Mouse (Mus musculus): Measurements from ENCODE around the gene Bpifb4. TPM values are rescaled to one million over a fixed set of nuclear protein-coding genes. Genes with fewer than 3 reads are reported as not detected.
A peak's percentile ranks its signal among the peaks of the same experiment; 100 is the strongest.

The Bpifb4 gene
- polyA plus RNA-seq (2015; fragmentation: Nextera tagmentation; extraction: Ambion mirVana) = not detected in 2 replicates

DNA sequence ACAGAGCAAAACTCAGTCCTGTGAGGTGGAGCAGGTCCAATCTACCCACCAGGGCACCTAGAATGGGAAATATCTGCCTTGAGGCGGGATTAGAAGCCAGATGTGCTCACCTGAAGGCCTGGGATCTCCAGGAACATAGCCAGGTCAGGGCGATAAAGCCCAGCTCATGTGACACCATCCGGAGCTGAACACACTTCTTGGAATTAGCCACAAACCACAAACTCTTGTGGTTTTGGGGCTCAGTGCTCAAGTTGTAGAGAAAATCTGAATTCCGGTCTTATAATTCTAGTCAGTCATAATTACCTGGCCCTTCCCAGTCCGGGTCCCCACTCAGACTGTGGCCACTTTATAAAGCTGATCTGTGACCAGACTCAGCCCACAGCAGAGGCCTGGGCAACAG is at the start of gene Bpifb4:
Gene Bpifb4 (plus strand): TSS at position 370 of the 400 bp plus-strand sequence.
- Histone ChIP-seq H3K27ac (no peak within 1 kb of the TSS), H3K4me2 (replicated peaks) (no peak within 1 kb of the TSS), H3K9me3 (no peaks in the 10 kb centered on the region), H3K36me3 (no peaks in the 10 kb centered on the region), H3K4me1 (replicated peaks) (no peaks in the 10 kb centered on the region), H3K4me3 (replicated peaks) (no peak within 1 kb of the TSS), H3K9ac (no peak within 1 kb of the TSS), H3K27me3 (replicated peaks) (no peaks in the 10 kb centered on the region)
- 81% methylated on average over 5 of the region's 5 CpGs for WGBS
- no peak for ATAC-seq

DNA sequence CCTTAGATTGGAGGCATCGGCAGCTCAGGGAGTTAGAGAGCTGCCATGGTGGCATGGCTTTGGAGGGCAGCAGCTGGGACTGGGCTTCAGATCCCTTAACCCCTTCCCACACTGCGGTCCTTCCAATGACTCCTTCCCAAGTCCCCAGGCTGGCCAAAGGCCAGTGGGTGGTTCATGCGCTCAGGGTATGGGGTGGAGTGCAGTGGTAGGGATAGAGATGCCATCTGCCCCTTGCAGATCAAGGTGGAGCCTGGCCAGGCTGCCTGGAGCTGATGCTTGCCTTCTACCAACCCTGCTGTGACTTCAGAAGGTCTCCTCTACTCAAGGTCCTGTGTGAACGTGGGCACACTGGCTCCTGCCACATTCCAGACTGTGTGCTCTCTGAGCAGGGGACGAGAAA is 38.9 kb upstream of the Bpifb4 start:
- Histone ChIP-seq H3K27me3 (replicated peaks) (no peaks in the 10 kb centered on the region), H3K27ac (no peak overlapping the region), H3K4me1 (replicated peaks) (no peaks in the 10 kb centered on the region), H3K36me3 (no peaks in the 10 kb centered on the region), H3K4me2 (replicated peaks) (no peak overlapping the region), H3K9ac (no peak overlapping the region), H3K4me3 (replicated peaks) (no peak overlapping the region), H3K9me3 (no peaks in the 10 kb centered on the region)
- no peak for ATAC-seq
- 78% methylated on average over 5 of the region's 5 CpGs for WGBS

DNA sequence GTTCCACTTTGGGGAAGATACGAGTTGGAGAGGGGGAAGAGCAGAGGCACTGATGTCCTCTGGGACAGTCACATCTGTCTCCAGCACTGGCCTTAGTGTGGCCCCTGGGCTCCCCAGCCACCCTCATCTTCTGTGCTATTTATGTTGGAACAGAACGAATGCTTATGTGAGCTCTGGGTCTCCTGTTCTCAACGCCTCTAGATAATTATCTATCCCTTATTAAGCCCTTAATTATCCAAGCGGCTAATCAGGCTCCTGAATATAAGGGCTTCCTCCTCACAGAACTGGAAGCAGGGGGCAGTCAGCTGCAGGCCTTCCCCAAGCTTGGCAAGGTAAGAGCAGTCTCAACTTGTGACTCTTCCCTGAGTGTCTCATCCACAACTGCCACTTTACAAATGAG is 37.9 kb upstream of the Bpifb4 start, which contains the start of gene Bpifb6:
Gene Bpifb6 (plus strand): TSS at position 301 of the 400 bp plus-strand sequence.
- no peaks in the 10 kb centered on the region for H3K9me3 ChIP-seq
- WGBS = 75% methylated on average over 4 of the region's 4 CpGs
- no peak within 1 kb of the TSS for H3K9ac ChIP-seq
- no peaks in the 10 kb centered on the region for H3K27me3 ChIP-seq (replicated peaks)
- no peak within 1 kb of the TSS for H3K4me2 ChIP-seq (replicated peaks)
- H3K27ac ChIP-seq = no peak within 1 kb of the TSS
- no peaks in the 10 kb centered on the region for H3K4me1 ChIP-seq (replicated peaks)
- H3K36me3 ChIP-seq = no peaks in the 10 kb centered on the region
- no peak for ATAC-seq
- H3K4me3 ChIP-seq (replicated peaks) = no peak within 1 kb of the TSS

DNA sequence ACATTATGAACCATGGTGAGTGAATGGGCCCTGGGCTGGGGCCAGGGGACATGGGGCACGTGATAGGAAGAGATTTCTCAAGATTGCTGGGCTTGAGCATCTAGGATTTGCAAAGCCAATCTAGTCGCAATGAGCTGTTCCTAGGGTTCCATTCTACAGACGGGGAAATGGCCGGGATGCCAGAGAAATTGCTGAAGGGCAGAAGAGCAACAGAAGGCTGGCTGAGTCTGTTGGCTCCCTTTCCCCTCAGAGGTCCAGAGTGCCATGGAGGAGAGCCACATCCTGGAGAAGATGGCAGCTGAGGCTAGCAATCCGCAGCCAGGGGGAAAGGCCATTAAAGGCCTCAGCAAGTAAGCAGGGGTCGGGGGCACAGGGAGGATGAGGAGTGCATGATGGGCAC is 35.3 kb upstream of the Bpifb4 start:
- Histone ChIP-seq H3K9ac (no peak overlapping the region), H3K36me3 (no peaks in the 10 kb centered on the region), H3K4me3 (replicated peaks) (no peak overlapping the region), H3K27me3 (replicated peaks) (no peaks in the 10 kb centered on the region), H3K4me2 (replicated peaks) (no peak overlapping the region), H3K9me3 (no peaks in the 10 kb centered on the region), H3K27ac (no peak overlapping the region), H3K4me1 (replicated peaks) (no peaks in the 10 kb centered on the region)
- ATAC-seq = no peak
- WGBS = 76% methylated on average over 6 of the region's 6 CpGs

DNA sequence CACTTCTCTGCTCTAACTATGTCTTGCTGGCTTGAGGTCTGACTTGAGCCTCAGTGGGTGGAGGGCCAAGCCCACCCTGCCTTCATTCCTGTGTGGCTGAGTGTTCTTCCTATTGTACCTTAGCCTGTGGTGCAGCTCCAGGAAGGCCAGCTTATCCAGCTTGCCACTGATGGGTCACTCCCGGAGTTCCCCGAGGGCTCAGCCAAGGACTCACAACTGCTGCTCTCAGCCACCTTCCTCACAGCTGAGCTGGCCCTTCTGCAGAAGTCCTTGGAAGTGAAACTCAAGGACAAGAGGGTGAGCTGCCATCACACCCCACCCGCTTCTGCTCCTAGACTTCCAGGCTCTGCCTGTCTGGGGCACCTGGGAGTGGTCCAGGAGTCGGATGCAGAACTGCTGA is 31.4 kb upstream of the Bpifb4 start:
- Histone ChIP-seq H3K27me3 (replicated peaks) (no peaks in the 10 kb centered on the region), H3K27ac (no peak overlapping the region), H3K36me3 (no peaks in the 10 kb centered on the region), H3K4me2 (replicated peaks) (no peak overlapping the region), H3K9me3 (no peaks in the 10 kb centered on the region), H3K9ac (no peak overlapping the region), H3K4me1 (replicated peaks) (no peaks in the 10 kb centered on the region), H3K4me3 (replicated peaks) (no peak overlapping the region)
- no peak for ATAC-seq
- WGBS = 89% methylated on average over 4 of the region's 4 CpGs

DNA sequence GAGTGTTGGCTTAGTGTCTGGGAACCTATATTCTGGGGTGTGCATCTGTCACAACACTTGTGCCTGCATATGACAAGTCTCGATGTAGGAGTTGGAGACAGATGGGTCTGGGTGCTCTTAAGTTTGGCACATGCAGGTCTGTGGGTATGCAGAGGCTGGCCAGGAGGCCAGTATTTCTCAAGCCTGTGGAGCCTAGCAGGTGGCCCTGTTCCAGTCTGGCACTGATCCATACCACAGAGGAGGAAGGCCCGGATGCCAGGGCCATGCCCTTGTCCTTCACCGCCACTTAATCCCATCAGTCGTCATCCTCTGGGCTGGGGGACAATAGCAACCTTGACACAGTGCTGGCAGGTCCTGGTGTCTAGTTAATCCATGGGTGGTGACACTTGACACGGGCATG is 23.9 kb upstream of the Bpifb4 start:
- H3K9ac ChIP-seq = no peak overlapping the region
- no peaks in the 10 kb centered on the region for H3K9me3 ChIP-seq
- no peaks in the 10 kb centered on the region for H3K27me3 ChIP-seq (replicated peaks)
- H3K36me3 ChIP-seq = no peaks in the 10 kb centered on the region
- H3K27ac ChIP-seq = no peak overlapping the region
- WGBS = 71% methylated on average over 5 of the region's 5 CpGs
- no peak for ATAC-seq
- H3K4me3 ChIP-seq (replicated peaks) = no peak overlapping the region
- no peaks in the 10 kb centered on the region for H3K4me1 ChIP-seq (replicated peaks)
- no peak overlapping the region for H3K4me2 ChIP-seq (replicated peaks)

DNA sequence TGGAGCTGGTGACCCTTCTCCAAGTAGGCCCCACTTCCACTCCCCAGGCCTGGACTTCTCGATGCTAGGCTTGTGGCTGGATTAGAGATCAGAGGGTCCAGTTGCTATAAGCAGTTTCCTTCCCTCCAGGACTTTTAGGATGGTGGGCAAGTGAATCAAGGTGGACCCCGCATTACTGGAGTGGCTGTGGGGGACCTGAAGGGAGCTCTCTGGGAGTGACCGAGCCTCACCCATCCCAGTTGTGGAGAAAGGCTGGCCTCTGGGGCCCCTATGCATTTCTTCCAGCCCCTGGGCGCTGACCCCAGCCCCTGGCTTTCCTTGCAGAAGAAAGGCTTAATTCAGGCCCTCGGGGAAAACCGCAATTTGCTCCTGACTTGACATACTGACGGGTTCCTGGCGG is 20.1 kb upstream of the Bpifb4 start, which contains the start of gene Bpifb3:
Gene Bpifb3 (plus strand): TSS at position 301 of the 400 bp plus-strand sequence.
- Histone ChIP-seq H3K9ac (no peak within 1 kb of the TSS), H3K36me3 (no peaks in the 10 kb centered on the region), H3K27ac (no peak within 1 kb of the TSS), H3K9me3 (no peaks in the 10 kb centered on the region), H3K4me1 (replicated peaks) (no peaks in the 10 kb centered on the region), H3K4me3 (replicated peaks) (no peak within 1 kb of the TSS), H3K27me3 (replicated peaks) (no peaks in the 10 kb centered on the region), H3K4me2 (replicated peaks) (no peak within 1 kb of the TSS)
- no peak for ATAC-seq
- WGBS = 76% methylated on average over 8 of the region's 8 CpGs

DNA sequence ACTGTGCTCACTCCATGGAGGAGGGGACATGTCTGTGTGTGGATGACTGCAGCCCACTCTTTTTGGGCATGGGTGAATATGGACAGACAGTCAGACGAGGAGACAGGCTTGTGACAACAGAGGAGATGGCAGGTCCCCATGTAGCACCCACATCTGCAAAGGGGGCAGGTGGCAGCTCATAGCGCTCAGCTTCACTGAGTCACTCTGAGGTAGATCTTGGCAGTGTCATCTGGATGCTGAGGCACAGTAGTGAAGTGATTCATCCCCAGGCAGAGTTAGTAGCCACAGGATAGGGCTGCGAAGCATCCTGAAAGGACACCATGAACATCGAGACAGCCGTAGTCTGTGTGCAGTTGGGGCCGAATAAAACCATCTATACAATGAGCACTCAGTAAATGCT is 16.8 kb upstream of the Bpifb4 start:
- Histone ChIP-seq H3K9me3 (no peaks in the 10 kb centered on the region), H3K4me1 (replicated peaks) (no peaks in the 10 kb centered on the region), H3K27ac (no peak overlapping the region), H3K4me3 (replicated peaks) (no peak overlapping the region), H3K27me3 (replicated peaks) (no peaks in the 10 kb centered on the region), H3K36me3 (no peaks in the 10 kb centered on the region), H3K4me2 (replicated peaks) (no peak overlapping the region), H3K9ac (no peak overlapping the region)
- WGBS = 85% methylated on average over 6 of the region's 6 CpGs
- ATAC-seq = no peak

DNA sequence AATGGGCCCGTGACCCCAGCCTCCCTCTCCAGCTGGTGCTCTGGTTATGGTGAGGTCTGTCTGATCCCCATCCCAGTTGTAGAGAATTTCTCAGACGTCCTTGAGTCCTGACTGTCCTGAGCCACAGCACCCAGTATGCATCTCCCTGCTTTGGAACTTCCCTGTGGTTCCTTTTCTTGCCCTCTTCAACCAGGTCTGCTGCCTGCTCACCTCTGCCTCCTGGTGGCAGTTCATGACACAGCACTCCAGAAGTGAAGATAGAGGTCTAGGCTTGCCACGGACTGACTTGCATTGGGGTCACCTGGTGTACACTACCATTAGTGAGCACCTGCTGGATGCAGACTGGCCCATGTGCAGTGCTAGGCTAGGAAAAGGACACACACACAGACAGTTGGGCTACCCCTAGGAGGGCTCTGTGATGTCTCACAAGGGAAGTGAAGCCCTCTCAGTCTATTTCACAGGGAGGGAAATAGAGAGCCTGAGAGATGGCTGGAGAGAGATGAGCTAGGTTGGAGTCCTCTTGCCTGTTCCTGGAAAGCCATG is 8.1 kb upstream of the Bpifb4 start:
- Histone ChIP-seq H3K36me3 (no peaks in the 10 kb centered on the region), H3K4me3 (replicated peaks) (no peak overlapping the region), H3K4me2 (replicated peaks) (no peak overlapping the region), H3K9ac (no peak overlapping the region), H3K4me1 (replicated peaks) (no peaks in the 10 kb centered on the region), H3K9me3 (no peaks in the 10 kb centered on the region), H3K27ac (no peak overlapping the region), H3K27me3 (replicated peaks) (no peaks in the 10 kb centered on the region)
- peak; percentile 36; the same call in 1 of the 2 replicates for ATAC-seq
- WGBS = 50% methylated on average over 3 of the region's 3 CpGs

DNA sequence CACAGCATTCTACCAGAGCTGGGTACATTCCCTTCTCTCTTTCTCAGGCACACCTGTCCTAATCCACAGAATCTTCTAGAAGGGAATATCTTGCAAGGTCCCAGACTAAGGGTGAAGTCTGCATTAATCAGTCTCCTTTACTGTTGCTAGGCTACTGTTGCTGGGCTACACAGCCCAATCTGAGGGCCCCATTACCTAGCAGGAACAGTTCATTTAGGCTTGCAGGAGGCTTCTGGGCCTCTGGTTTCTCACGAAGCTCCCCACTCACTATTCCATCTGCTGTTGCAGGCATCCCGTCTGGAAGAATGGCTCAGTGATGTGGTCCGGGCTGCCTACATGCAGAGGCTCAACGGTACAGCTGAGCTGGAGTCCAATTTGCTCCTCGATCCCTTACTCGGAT is 6.9 kb upstream of the Bpifb4 start:
- no peaks in the 10 kb centered on the region for H3K4me1 ChIP-seq (replicated peaks)
- H3K4me3 ChIP-seq (replicated peaks) = no peak overlapping the region
- no peak overlapping the region for H3K9ac ChIP-seq
- H3K4me2 ChIP-seq (replicated peaks) = no peak overlapping the region
- ATAC-seq = no peak
- no peak overlapping the region for H3K27ac ChIP-seq
- no peaks in the 10 kb centered on the region for H3K9me3 ChIP-seq
- no peaks in the 10 kb centered on the region for H3K36me3 ChIP-seq
- WGBS = 74% methylated on average over 6 of the region's 6 CpGs
- no peaks in the 10 kb centered on the region for H3K27me3 ChIP-seq (replicated peaks)

DNA sequence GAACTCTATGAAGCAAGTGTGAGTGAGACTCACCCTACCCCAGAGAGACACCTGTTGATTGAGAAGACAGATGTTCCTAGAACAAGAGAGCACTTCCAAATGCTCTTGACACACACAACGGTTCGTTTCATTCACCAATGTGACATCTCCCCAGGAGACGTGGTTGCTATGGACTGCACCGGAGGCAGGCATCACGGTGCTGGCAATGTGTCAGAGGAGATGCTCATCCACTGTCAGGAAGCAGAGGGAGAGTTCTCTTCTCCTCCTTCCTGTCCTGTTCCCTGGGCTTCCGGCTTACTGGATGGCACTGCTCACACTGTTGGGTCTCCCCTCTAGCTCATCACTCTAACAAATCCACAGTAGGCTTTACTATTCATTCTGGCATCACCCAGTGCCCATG is 4.7 kb upstream of the Bpifb4 start:
- H3K9ac ChIP-seq = no peak overlapping the region
- no peaks in the 10 kb centered on the region for H3K4me1 ChIP-seq (replicated peaks)
- no peaks in the 10 kb centered on the region for H3K9me3 ChIP-seq
- no peaks in the 10 kb centered on the region for H3K36me3 ChIP-seq
- no peak for ATAC-seq
- WGBS = 75% methylated on average over 6 of the region's 6 CpGs
- no peak overlapping the region for H3K27ac ChIP-seq
- no peaks in the 10 kb centered on the region for H3K27me3 ChIP-seq (replicated peaks)
- no peak overlapping the region for H3K4me2 ChIP-seq (replicated peaks)
- H3K4me3 ChIP-seq (replicated peaks) = no peak overlapping the region

DNA sequence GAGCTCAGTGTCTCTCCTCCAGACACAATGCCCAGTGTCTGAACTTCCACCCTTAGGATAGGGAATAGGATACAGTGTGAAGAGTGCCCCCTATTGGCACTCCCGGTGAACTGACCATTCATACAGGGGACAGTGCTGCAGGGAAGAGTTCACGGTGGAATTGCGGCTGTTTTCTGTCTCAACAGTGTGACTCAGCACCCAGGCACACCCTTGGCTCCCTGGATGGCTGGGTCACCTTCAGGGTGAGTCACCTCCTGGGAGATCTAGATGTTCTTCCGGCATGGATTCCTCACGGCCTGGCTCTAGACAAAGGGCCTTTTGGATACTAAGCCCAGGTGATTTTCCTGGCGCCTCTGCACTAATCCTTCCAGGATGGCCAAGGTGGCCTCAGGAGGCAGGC is 2.7 kb upstream of the Bpifb4 start:
- Histone ChIP-seq H3K9me3 (no peaks in the 10 kb centered on the region), H3K4me3 (replicated peaks) (no peak overlapping the region), H3K27ac (no peak overlapping the region), H3K4me2 (replicated peaks) (no peak overlapping the region), H3K9ac (no peak overlapping the region), H3K36me3 (no peaks in the 10 kb centered on the region), H3K27me3 (replicated peaks) (no peaks in the 10 kb centered on the region), H3K4me1 (replicated peaks) (no peaks in the 10 kb centered on the region)
- WGBS = 85% methylated on average over 6 of the region's 6 CpGs
- ATAC-seq = no peak

DNA sequence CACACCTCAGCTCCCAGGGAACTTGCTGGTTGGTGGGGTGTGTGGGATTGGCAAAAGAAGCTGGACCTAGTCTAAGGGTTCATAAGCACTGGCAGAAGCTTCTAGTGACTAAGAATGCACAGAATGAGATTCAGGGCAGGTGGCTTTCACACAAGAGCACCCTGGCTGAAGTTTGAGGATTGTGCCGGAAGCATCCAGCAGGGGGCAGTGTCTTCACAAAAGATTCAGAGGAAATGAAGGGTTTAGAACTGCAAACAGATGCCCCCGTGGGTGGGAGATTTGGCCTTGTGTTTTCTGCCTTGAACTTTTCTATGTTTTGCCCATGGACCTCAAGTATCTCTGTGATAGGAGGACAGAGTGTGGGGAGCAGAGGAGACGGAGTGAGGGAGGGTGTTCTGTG is 5.5 kb downstream of the Bpifb4 start:
- Histone ChIP-seq H3K27me3 (replicated peaks) (no peaks in the 10 kb centered on the region), H3K9me3 (no peaks in the 10 kb centered on the region), H3K4me3 (replicated peaks) (no peak overlapping the region), H3K4me2 (replicated peaks) (no peak overlapping the region), H3K27ac (no peak overlapping the region), H3K4me1 (replicated peaks) (no peaks in the 10 kb centered on the region), H3K36me3 (no peaks in the 10 kb centered on the region), H3K9ac (no peak overlapping the region)
- 36% methylated on average over 3 of the region's 3 CpGs for WGBS
- ATAC-seq = no peak

Data from intestine, embryonic 15.5 days (tissue).